Mouse (Mus musculus) heart, embryonic 16.5 days (tissue): Measurements from ENCODE around the gene Otx1. TPM values are rescaled to one million over a fixed set of nuclear protein-coding genes. Genes with fewer than 3 reads are reported as not detected.

Source experiments
- ATAC-seq: fragments of 200-750 bp; cut with Nextera tagmentation; replicated peaks from 2 replicates; pipeline ENCODE4 v1.8.0; 2017; ENCODE audit warnings: moderate number of reproducible peaks; ENCODE audit not compliant: insufficient read depth, low FRiP score; ENCODE audit errors: extremely low read depth
- H3K27ac ChIP-seq: fragments of 300-500 bp; sonication (generic); 2 replicates; pipeline ENCODE4 v1.5.1; 2014; ENCODE audit warnings: mild to moderate bottlenecking, low read length, control low read depth, moderate library complexity
- H3K27me3 ChIP-seq: fragments of 300-500 bp; sonication (generic); 2 replicates; pipeline ENCODE4 v1.6.1; 2014; ENCODE audit warnings: low read length, mixed read lengths; ENCODE audit not compliant: control insufficient read depth, insufficient read depth
- H3K36me3 ChIP-seq: fragments of 300-500 bp; sonication (generic); 2 replicates; pipeline ENCODE4 v1.6.1; 2014; ENCODE audit not compliant: control insufficient read depth, insufficient read depth
- H3K4me1 ChIP-seq: fragments of 300-500 bp; sonication (generic); 2 replicates; pipeline ENCODE4 v1.6.1; 2014; ENCODE audit warnings: low read length, mixed read lengths; ENCODE audit not compliant: control insufficient read depth, insufficient read depth
- H3K4me2 ChIP-seq: fragments of 300-500 bp; sonication (generic); 2 replicates; pipeline ENCODE4 v1.6.1; 2014; ENCODE audit warnings: low read depth, mild to moderate bottlenecking, control low read depth, low read length
- H3K4me3 ChIP-seq: fragments of 300-500 bp; sonication (generic); 2 replicates; pipeline ENCODE4 v1.5.1; 2014; ENCODE audit warnings: mild to moderate bottlenecking, control low read depth, low read length
- H3K9ac ChIP-seq: fragments of 300-500 bp; sonication (generic); 2 replicates; pipeline ENCODE4 v1.6.1; 2014; ENCODE audit warnings: low read length, control low read depth
- H3K9me3 ChIP-seq: fragments of 300-500 bp; sonication (generic); replicated peaks from 2 replicates; pipeline ENCODE4 v1.6.1; 2016; ENCODE audit warnings: low read length; ENCODE audit not compliant: control insufficient read depth
- WGBS: fragments of 180-500 bp; shearing (Covaris S2); extraction: QIAGEN DNeasy Blood & Tissue Kit; methylation state at CpG from one replicate; pipeline ENCODE4 v1.1.7; 2014; 5-methylcytosine and 5-hydroxymethylcytosine counted together
- polyA plus RNA-seq: library from polyadenylated mRNA; unstranded; fragments of >200 nt; fragmentation: Nextera tagmentation; extraction: Ambion mirVana; gene quantifications from 2 replicates; pipeline ENCODE4 v1.2.1, GENCODE M21; 2015

Gene Otx1
- polyA plus RNA-seq, 1 experiment from 2014 or later: 0.13 TPM

DNA sequence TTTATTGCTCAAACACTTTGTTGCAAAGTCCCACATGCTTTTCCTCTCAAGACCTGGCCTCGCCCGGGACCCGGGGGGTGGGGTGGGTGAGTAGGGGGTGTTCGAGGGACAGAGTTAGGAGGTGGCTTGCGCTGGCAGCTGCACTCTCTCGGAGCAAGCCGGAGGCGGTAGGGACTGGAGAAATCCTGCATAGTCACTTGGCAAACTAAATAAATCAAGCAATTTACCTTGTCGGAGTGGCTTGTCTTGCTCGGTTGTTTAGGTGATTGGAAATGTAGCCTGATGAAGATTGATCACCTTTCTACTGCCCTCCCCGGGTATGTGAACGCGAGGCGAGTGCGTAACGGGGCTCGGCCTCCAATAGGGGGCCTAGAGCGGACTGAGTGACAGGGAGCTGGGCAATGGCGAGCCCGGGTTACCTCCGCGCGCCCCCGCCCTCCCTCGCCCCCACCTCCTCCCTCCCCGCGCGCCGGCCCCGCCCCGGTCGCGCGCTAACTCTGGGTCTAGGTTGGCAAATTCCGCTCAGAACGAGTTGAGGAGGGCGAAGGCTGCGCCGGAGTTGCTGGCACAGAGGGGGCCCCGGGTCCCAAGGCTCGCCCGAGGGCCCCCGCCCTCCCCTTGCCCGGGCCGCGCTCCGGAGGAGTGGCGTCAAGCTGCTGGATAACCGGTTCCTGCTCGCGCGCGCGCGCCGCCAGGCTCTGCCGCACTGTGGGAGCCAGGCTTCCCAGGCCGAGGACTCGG, 1.2 kb downstream of the Otx1 start:
- H3K4me3 ChIP-seq: peak overlapping the region; percentile 58
- no peaks in the 10 kb centered on the region for H3K9me3 ChIP-seq
- peaks cover 72% of the 10 kb centered on the region for H3K27me3 ChIP-seq
- H3K9ac ChIP-seq: peak overlapping the region; percentile 67
- WGBS: 1% methylated on average over 33 of the region's 59 CpGs
- H3K27ac ChIP-seq: no peak overlapping the region
- peak overlapping the region; percentile 95 for H3K4me2 ChIP-seq
- H3K36me3 ChIP-seq: peaks cover 6% of the 10 kb centered on the region
- peak; percentile 85 for ATAC-seq
- H3K4me1 ChIP-seq: peaks cover 30% of the 10 kb centered on the region

DNA sequence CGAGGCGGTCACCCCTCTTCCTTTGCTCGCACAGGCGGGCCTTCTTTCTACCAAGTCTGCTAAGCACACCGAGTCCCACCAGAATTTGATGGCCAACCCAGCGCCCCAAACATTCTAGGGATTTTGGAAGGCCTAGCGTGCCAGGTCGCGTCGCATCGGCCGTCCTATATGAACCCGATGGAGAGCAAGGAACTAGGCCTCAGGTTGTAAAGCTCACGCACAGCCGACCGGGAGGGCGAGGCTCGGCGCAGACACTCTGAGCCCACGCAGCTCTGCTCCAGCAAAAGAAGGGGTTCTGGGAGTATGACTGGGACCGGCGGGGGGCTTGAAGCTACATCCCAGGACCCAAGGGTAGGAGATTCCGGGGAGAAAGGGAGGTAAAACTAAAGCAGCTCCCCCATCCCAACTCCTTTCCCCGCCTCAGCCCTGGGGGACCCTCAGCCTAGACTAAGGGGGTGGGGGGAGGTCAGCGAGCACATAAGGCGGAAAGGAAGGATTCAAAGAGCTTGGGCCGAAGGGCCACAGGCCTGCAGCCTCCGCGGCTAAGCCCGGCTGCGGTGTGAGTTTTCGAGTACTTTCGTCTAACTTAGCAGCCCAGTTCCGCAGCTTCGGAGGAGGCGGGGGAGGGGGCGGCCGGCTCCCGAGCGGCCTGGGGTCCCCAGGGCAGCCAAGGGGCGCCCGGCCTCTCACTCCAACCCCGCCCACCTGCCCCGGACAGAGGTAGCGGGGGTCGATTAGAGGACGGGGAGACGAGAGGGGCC, 2.2 kb downstream of the Otx1 start:
- Histone ChIP-seq H3K9me3 (no peaks in the 10 kb centered on the region), H3K4me3 (peak overlapping the region; percentile 58), H3K27ac (no peak overlapping the region), H3K4me1 (peaks cover 33% of the 10 kb centered on the region), H3K4me2 (peak overlapping the region; percentile 95), H3K9ac (peak overlapping the region; percentile 67), H3K27me3 (peaks cover 73% of the 10 kb centered on the region), H3K36me3 (no peaks in the 10 kb centered on the region)
- no peak for ATAC-seq
- 16% methylated on average over 48 of the region's 48 CpGs for WGBS

DNA sequence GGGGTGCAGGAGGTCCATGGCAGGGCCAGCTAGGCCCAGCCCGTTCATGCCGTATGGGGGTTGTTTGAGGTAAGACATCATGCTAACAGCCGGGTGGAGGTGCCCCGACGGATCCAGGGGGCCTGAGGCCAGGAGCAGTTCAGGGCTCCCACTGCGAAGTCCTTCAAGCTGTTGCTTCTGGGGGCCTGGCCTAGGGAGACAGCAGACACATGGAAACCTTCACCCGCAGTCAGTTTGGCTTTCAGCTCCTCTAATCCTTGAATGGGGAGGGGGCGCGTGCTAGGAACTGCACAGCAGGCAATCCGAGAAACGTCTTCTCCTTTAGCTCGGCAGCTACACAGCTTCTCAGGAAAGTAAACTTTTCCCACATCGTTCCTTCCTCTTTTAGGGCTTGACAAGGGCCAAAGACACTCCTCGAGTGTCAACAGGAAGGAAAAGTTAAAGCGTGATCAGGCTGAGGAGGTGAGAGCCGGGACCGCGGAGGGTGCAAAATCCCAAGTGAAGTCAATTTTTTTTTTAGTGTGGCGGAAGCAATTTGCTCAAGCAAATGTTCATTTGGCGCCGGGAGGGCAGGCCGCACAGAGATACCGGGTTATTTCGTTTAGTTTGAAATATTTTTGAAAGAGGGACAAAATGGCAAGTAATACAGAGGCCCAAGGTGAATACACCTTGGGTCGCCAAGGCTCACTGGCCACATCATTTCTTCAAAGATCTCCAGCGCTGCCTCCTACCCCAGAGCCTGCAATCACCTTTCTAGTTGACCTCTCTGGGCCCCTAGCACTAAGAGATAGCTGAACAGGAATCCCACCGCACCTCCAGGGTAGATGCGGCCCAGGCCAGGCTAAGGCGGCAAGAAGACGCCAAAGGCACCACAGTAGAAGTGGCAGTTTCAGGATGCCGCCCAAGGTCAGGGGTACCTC, 3.0 kb downstream of the Otx1 start:
- WGBS: 41% methylated on average over 31 of the region's 31 CpGs
- no peak overlapping the region for H3K27ac ChIP-seq
- peaks cover 33% of the 10 kb centered on the region for H3K4me1 ChIP-seq
- H3K36me3 ChIP-seq: no peaks in the 10 kb centered on the region
- no peaks in the 10 kb centered on the region for H3K9me3 ChIP-seq
- ATAC-seq: no peak
- no peak overlapping the region for H3K4me3 ChIP-seq
- peaks cover 74% of the 10 kb centered on the region for H3K27me3 ChIP-seq
- no peak overlapping the region for H3K9ac ChIP-seq
- no peak overlapping the region for H3K4me2 ChIP-seq

DNA sequence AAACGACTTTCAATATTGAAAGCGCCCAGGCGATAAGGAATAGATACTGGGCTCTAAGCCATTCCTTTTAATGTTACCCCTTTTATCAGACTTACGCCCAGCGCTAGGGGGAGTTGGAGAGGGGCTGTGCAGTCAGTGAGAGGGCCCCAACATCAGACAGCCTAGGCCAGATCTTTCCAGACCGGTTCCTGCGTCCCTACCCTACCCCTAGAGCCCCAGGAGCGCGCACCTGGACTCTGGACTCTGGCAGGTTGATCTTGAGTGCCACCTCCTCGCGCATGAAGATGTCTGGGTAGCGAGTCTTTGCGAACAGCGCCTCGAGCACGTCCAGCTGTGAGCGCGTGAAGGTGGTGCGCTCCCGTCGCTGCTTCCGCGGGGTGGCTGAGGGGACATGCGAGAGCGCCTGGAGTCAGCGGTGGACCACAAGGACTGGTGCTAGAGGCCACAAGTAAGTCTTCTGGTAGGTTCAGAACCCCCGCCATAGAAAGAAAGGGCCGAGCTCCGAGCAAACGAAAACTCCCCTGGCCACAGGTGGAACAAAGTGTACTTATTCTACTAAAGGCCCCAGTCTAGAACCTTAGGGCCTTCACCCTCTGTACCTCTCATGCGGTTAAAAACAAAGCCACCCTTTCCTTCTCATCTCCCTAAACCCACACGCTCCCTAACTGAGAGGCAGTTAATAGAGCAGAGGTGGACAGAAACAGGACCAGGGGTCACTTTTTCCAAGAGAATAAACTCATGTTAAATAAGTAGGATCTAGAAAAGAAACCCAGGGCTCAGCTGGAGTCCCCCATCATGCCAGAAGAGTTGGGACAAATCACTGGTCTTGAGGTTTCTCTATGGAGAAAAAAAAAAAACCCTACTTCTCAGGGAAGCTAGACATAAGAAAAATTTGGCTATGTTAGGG, 4.3 kb downstream of the Otx1 start:
- Histone ChIP-seq H3K27ac (no peak overlapping the region), H3K9me3 (no peaks in the 10 kb centered on the region), H3K4me2 (no peak overlapping the region), H3K4me3 (no peak overlapping the region), H3K36me3 (no peaks in the 10 kb centered on the region), H3K9ac (no peak overlapping the region), H3K27me3 (peaks cover 80% of the 10 kb centered on the region), H3K4me1 (peaks cover 31% of the 10 kb centered on the region)
- WGBS: 22% methylated on average over 32 of the region's 32 CpGs
- ATAC-seq: no peak

DNA sequence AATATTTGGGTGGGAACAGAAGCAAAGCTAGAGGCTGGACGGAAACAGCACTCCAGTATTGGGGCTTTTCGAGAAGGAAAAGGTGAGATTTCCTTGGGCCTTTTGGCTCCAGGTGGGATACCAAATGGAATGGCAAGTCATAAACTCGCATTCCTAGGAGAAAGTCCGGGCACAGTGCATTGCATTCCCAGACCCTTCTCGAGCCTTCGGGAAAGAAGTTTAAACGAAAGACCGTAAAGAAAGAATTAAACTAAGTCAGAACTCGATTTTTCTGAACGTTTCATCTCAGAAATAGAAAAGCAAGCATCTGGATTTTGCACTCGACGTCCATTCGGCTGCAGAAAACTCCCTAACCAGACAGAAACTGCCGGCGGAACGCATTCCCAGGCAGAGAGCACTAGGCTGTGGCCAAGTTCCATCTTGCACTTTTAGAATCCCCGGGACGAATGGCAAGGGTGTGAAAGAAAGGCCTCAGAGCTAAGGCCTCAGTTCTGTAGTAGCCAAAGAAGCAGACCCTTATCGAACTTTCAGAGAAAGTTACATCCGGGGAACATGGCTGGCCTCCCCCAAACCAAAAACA, 5.0 kb downstream of the Otx1 start:
- no peak overlapping the region for H3K9ac ChIP-seq
- H3K27ac ChIP-seq: no peak overlapping the region
- H3K9me3 ChIP-seq: no peaks in the 10 kb centered on the region
- no peak overlapping the region for H3K4me3 ChIP-seq
- no peak for ATAC-seq
- no peak overlapping the region for H3K4me2 ChIP-seq
- H3K27me3 ChIP-seq: peaks cover 87% of the 10 kb centered on the region
- peaks cover 24% of the 10 kb centered on the region for H3K4me1 ChIP-seq
- 6% methylated on average over 20 of the region's 20 CpGs for WGBS
- no peaks in the 10 kb centered on the region for H3K36me3 ChIP-seq

DNA sequence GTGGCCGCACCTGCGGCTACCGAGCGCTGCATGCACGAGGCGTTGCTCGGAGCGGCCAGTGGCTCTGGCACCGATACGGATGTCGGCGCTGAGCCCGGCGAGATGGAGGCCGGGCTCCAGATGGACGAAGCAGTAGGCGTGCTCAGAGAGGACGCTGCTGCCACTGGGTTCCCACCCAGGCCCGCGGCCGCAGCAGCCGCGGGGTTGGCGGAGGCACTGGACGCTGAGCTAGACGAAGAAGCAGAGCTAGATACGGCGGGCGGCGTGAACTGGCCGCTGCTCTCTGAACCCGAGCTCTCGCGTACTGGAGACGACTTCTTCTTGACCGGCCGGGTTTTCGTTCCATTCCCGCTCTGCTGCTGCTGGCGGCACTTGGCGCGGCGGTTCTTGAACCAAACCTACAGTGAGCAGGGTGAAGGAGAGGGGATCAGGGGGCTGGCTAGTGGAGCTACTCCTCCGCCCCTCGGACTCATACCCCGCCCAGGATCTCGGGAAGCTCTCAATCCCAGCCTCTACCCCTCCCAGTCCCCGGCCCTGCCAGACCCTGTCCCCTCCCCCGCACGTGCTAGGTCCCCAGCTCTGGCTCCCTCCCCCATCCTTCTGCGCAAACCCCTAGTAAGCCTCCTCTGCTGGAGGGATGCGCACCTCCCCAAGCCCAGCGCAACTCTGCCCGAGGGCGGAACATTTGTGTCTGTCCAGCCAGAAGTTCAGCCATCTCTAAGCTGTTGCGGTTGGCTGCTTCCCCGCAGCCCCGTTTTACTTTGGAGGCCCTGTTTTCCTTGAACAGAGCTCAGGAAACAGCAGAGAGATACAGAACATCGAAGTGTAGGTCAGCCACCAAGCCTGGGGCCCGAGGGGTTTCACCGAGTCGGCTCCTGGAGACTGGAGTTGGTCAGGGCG, 5.8 kb downstream of the Otx1 start:
- Histone ChIP-seq H3K4me2 (peak overlapping the region; percentile 66), H3K36me3 (no peaks in the 10 kb centered on the region), H3K9ac (no peak overlapping the region), H3K4me3 (peak overlapping the region; percentile 47), H3K4me1 (peaks cover 17% of the 10 kb centered on the region), H3K9me3 (no peaks in the 10 kb centered on the region), H3K27me3 (peaks cover 88% of the 10 kb centered on the region), H3K27ac (no peak overlapping the region)
- WGBS: 1% methylated on average over 60 of the region's 63 CpGs
- ATAC-seq: no peak

DNA sequence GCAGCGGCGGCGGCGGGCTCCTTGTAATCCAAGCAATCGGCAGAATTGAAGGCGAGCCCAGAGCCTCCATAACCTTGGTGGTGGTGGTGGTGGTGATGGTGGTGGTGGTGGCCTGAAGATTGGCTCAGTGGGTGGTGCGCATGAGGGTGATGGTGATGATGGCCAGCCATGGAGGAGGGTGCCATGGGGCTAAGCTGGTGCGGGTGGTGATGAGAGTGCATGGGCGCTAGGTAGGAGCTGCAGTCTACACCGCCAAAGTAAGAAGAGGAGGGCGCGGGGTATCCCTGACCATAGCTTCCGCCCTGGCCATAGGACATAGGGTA, 6.4 kb downstream of the Otx1 start:
- peaks cover 15% of the 10 kb centered on the region for H3K4me1 ChIP-seq
- peaks cover 87% of the 10 kb centered on the region for H3K27me3 ChIP-seq
- H3K9me3 ChIP-seq: no peaks in the 10 kb centered on the region
- 7% methylated on average over 13 of the region's 13 CpGs for WGBS
- no peak overlapping the region for H3K27ac ChIP-seq
- ATAC-seq: no peak
- H3K9ac ChIP-seq: no peak overlapping the region
- H3K4me3 ChIP-seq: peak overlapping the region; percentile 47
- peak overlapping the region; percentile 66 for H3K4me2 ChIP-seq
- H3K36me3 ChIP-seq: no peaks in the 10 kb centered on the region
